In genomic region chr3:89244982-89245687, GRCm38 (mm10) we compare ENCODE assay signal across 8 mouse cellular contexts. TPM values are rescaled to one million over a fixed set of nuclear protein-coding genes. Genes with fewer than 3 reads are reported as not detected.
DNase-seq lines count a peak whose midpoint lies in the region; ATAC-seq and TF ChIP-seq lines count a peak whose summit lies in the region.

No protein-coding gene starts in this region.

- no peaks in the 10 kb centered on the region for H3K27me3 ChIP-seq in forebrain, embryonic 14.5 days (replicated peaks; ENCODE audit: control insufficient read depth, insufficient read depth, low read length)

- WGBS in lung, adult 2 months, result under 1% methylated on average over 23 of the region's 26 CpGs
- WGBS in forebrain, embryonic 14.5 days, result under 1% methylated on average over 14 of the region's 26 CpGs

- peak overlapping the region; percentile 95 for H3K4me2 ChIP-seq in forebrain, embryonic 14.5 days (ENCODE audit: low read length)

- peak overlapping the region; percentile 67 for H3K9ac ChIP-seq in forebrain, embryonic 14.5 days (ENCODE audit: low read length)

- TF ChIP-seq CTCF in lung, adult 2 months (IDR thresholded peaks at IDR 0.05; ENCODE audit: insufficient read depth, low read length), result no peak

- H3K27ac ChIP-seq in forebrain, embryonic 14.5 days (ENCODE audit: low read depth, low read length), result peak overlapping the region; percentile 95

- H3K4me3 ChIP-seq in lung, adult 2 months (replicated peaks; ENCODE audit: extremely low read depth, low read depth, low read length), result peak overlapping the region; percentile 21
- H3K4me3 ChIP-seq in forebrain, embryonic 14.5 days (ENCODE audit: low read depth, low read length), result peak overlapping the region; percentile 70

- peak; percentile 35 for DNase-seq in lung, adult 2 months
- DNase-seq in lung, postnatal 36 days, result no peak
- peak; percentile 67 for DNase-seq in brain, embryonic 18.5 days (ENCODE audit: low read depth, low spot score)
- DNase-seq in forebrain, embryonic 14.5 days (ENCODE audit: low spot score), result peak; percentile 94
- peak; percentile 84 to 88 for DNase-seq in left cerebral cortex, postnatal 14 days (ENCODE audit: low spot score in 2 of 2)
- DNase-seq in neural tube, embryonic 10.5 days (ENCODE audit: extremely low spot score, low spot score), result peak; percentile 58
- DNase-seq in urinary bladder, postnatal 14 days (ENCODE audit: low spot score), result no peak
- no peak for DNase-seq in adrenal gland, postnatal 36 days

- H3K4me1 ChIP-seq in lung, adult 2 months (ENCODE audit: control insufficient read depth, insufficient read depth, low read length), result peaks cover 8% of the 10 kb centered on the region; the same call in 1 of the 2 replicates
- peaks cover 12% of the 10 kb centered on the region for H3K4me1 ChIP-seq in forebrain, embryonic 14.5 days (ENCODE audit: control insufficient read depth, insufficient read depth, low read length)

- H3K36me3 ChIP-seq in forebrain, embryonic 14.5 days (ENCODE audit: control insufficient read depth, insufficient read depth, low read length), result peaks cover 32% of the 10 kb centered on the region

- intact Hi-C loops in left cerebral cortex, postnatal 14 days (cut with DNase I), result no loop called here

- no peak for TF ChIP-seq POLR2A in lung, adult 2 months (IDR thresholded peaks at IDR 0.05; ENCODE audit: borderline replicate concordance, extremely low read depth, low read depth, low read length)

- no peaks in the 10 kb centered on the region for H3K9me3 ChIP-seq in forebrain, embryonic 14.5 days (replicated peaks; ENCODE audit: control insufficient read depth, low read length)

- ATAC-seq in forebrain, embryonic 14.5 days, result peak; percentile 71

RNA-seq across cellular contexts. Expression of gene Krtcap2, which starts 0.6 kb away (rescaled TPM):
- 189 and 252 TPM in 2 replicates for polyA plus RNA-seq in lung, adult 2 months (2012; rRNA removed)
- 197 and 234 TPM in 2 replicates for polyA plus RNA-seq in forebrain, embryonic 14.5 days (2014; fragmentation: Nextera tagmentation; extraction: Ambion mirVana)
- 10 to 100 TPM; 74.5 to 86.3 TPM for total RNA-seq in left cerebral cortex, postnatal 14 days (2021)
- 100 to 1,000 TPM; 114 to 139 TPM for total RNA-seq in adrenal gland, postnatal 36 days (2021)

RNA-seq across cellular contexts. Expression of gene Trim46, which starts 1.0 kb away (rescaled TPM):
- polyA plus RNA-seq in lung, adult 2 months (2012; rRNA removed), result 11.0 and 11.8 TPM in 2 replicates
- 34.0 and 50.3 TPM in 2 replicates for polyA plus RNA-seq in forebrain, embryonic 14.5 days (2014; fragmentation: Nextera tagmentation; extraction: Ambion mirVana)
- total RNA-seq in left cerebral cortex, postnatal 14 days (2021), result 100 to 1,000 TPM; 102 to 105 TPM
- total RNA-seq in adrenal gland, postnatal 36 days (2021), result 1 to 10 TPM; 1.3 to 1.6 TPM

RNA-seq across cellular contexts. Expression of gene Dpm3, which starts 14.0 kb away (rescaled TPM):
- polyA plus RNA-seq in lung, adult 2 months (2012; rRNA removed), result 411 and 476 TPM in 2 replicates
- polyA plus RNA-seq in forebrain, embryonic 14.5 days (2014; fragmentation: Nextera tagmentation; extraction: Ambion mirVana), result 91.5 and 112 TPM in 2 replicates
- total RNA-seq in left cerebral cortex, postnatal 14 days (2021), result 10 to 100 TPM; 50.8 to 53.0 TPM
- 100 to 1,000 TPM; 117 to 130 TPM for total RNA-seq in adrenal gland, postnatal 36 days (2021)

RNA-seq across cellular contexts. Expression of gene Muc1, which starts 16.3 kb away (rescaled TPM):
- 294 and 354 TPM in 2 replicates for polyA plus RNA-seq in lung, adult 2 months (2012; rRNA removed)
- 1.2 and 1.9 TPM in 2 replicates for polyA plus RNA-seq in forebrain, embryonic 14.5 days (2014; fragmentation: Nextera tagmentation; extraction: Ambion mirVana)
- 1 to 10 TPM in 1 of 2 experiments, under 1 TPM in 1; 0.42 to 1.0 TPM for total RNA-seq in left cerebral cortex, postnatal 14 days (2021)
- under 1 TPM in 1 of 2 experiments, not detected in 1; 0.56 TPM for total RNA-seq in adrenal gland, postnatal 36 days (2021)

RNA-seq across cellular contexts. Expression of gene Mtx1, which starts 18.2 kb away (rescaled TPM):
- polyA plus RNA-seq in lung, adult 2 months (2012; rRNA removed), result 107 and 110 TPM in 2 replicates
- polyA plus RNA-seq in forebrain, embryonic 14.5 days (2014; fragmentation: Nextera tagmentation; extraction: Ambion mirVana), result 156 and 182 TPM in 2 replicates
- 100 to 1,000 TPM in 1 of 2 experiments, 10 to 100 TPM in 1; 96.9 to 107 TPM for total RNA-seq in left cerebral cortex, postnatal 14 days (2021)
- 100 to 1,000 TPM; 136 to 165 TPM for total RNA-seq in adrenal gland, postnatal 36 days (2021)

Comparison
In these comparisons a context has a peak if more than half of its experiments do, and no peak if none do; other contexts are left out.
1. DNase-seq: peak in lung, adult 2 months (single experiment), brain, embryonic 18.5 days (single experiment), forebrain, embryonic 14.5 days (single experiment), left cerebral cortex, postnatal 14 days (2 of 2) and neural tube, embryonic 10.5 days (single experiment); none in lung, postnatal 36 days (single experiment), urinary bladder, postnatal 14 days (single experiment) and adrenal gland, postnatal 36 days (0 of 2).
2. RNA of gene Trim46, which starts 1.0 kb away (total RNA-seq): 102 to 105 TPM in left cerebral cortex, postnatal 14 days; 1.3 to 1.6 TPM in adrenal gland, postnatal 36 days; every median in the first group is over 10 times any median in the second.